Mouse (Mus musculus) kidney, postnatal 36 days (tissue): ENCODE measurements around the gene Dtd1.
"Not testable (repeated sequence)": the region's sequence is repeated elsewhere in the genome, so short reads cannot be mapped to it uniquely, and the experiment has no call there.

ENCODE experiments used
- DNase-seq, 2 experiments: peaks; one replicate each; pipeline ENCODE4 v3.0.0; 2021 to 2022; ENCODE audit warnings: mixed read lengths in 2 of 2

Dtd1 gene

GRCm38 (mm10) chr2:144599831-144600687 is at the start of gene Dtd1:
Dtd1 (plus strand) TSS chr2:144599897.
- DNase-seq = peak; percentile 94 to 97

GRCm38 (mm10) chr2:144550529-144550928 is 49.2 kb upstream of the Dtd1 start, which contains the start of gene Rbbp9:
Rbbp9 (minus strand) TSS chr2:144550869.
- peak; percentile 72 to 76 for DNase-seq

- DNase-seq = no peak
Observed at GRCm38 (mm10) chr2:144553905-144554304, 45.8 kb upstream of the Dtd1 start.

GRCm38 (mm10) chr2:144555286-144555819 is 44.3 kb upstream of the Dtd1 start:
- no peak for DNase-seq

GRCm38 (mm10) chr2:144555820-144556552 is 43.7 kb upstream of the Dtd1 start, which contains the start of gene Sec23b:
Sec23b (plus strand) TSS chr2:144556229.
- DNase-seq = peak; percentile 97 to 98

- DNase-seq = no peak
Observed at GRCm38 (mm10) chr2:144588723-144589122, 11.0 kb upstream of the Dtd1 start.

GRCm38 (mm10) chr2:144593036-144593435 is 6.7 kb upstream of the Dtd1 start:
- not testable (repeated sequence) for DNase-seq

- peak; percentile 88 for DNase-seq
Observed at GRCm38 (mm10) chr2:144593951-144594651, 5.6 kb upstream of the Dtd1 start, which contains the start of gene Smim26. Smim26 (plus strand) TSS chr2:144594054.

- no peak for DNase-seq
Observed at GRCm38 (mm10) chr2:144598006-144598405, 1.7 kb upstream of the Dtd1 start.

- DNase-seq = no peak
Observed at GRCm38 (mm10) chr2:144601576-144601975, 1.9 kb downstream of the Dtd1 start.

- no peak for DNase-seq
Observed at GRCm38 (mm10) chr2:144613956-144614355, 14.3 kb downstream of the Dtd1 start.

GRCm38 (mm10) chr2:144617074-144617874 is 17.6 kb downstream of the Dtd1 start:
- no peak for DNase-seq

GRCm38 (mm10) chr2:144621491-144621890 is 21.8 kb downstream of the Dtd1 start:
- DNase-seq = no peak

- no peak for DNase-seq
Observed at GRCm38 (mm10) chr2:144633551-144633950, 33.9 kb downstream of the Dtd1 start.

- peak; percentile 18 to 27 for DNase-seq
Observed at GRCm38 (mm10) chr2:144634231-144634630, 34.5 kb downstream of the Dtd1 start.

GRCm38 (mm10) chr2:144634729-144635128 is 35.0 kb downstream of the Dtd1 start:
- no peak for DNase-seq

- peak; percentile 56 to 76 for DNase-seq
Observed at GRCm38 (mm10) chr2:144635644-144636320, 36.1 kb downstream of the Dtd1 start.

GRCm38 (mm10) chr2:144637204-144637603 is 37.5 kb downstream of the Dtd1 start:
- DNase-seq = peak; percentile 17 to 33

GRCm38 (mm10) chr2:144637671-144638395 is 38.1 kb downstream of the Dtd1 start:
- DNase-seq = no peak

- peak; percentile 15 to 61 for DNase-seq
Observed at GRCm38 (mm10) chr2:144638719-144639118, 39.0 kb downstream of the Dtd1 start.
